Mouse (Mus musculus): ENCODE results near the gene Med13l. TPM values are rescaled to one million over a fixed set of nuclear protein-coding genes. Genes with fewer than 3 reads are reported as not detected.

Gene Med13l
- polyA plus RNA-seq, 1 experiment from 2014 or later, result 16.2 TPM

DNA sequence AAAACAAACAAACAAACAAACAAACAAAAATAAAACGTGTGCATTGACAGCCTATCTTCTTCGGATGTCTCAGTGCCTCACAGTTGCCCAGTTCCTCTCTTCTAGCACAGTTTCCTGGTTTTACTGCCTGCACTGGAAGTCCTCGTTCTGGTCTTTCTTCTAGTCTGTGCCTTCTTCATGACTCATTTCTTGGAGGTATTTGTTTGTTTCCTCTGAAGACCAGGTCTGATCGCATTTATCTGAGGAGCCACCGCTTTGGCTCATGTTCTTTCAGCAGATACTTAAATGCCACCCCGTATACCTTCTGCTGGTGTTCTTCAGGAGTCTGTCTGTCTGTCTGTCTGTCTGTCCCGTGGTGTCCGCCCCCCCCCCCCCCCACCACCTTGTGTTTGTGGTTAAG is 72.6 kb downstream of the Med13l start:
- WGBS, result 69% methylated on average over 8 of the region's 8 CpGs
- Histone ChIP-seq H3K27me3 (ENCODE audit: control insufficient read depth, insufficient read depth, low read length) (no peaks in the 10 kb centered on the region), H3K4me2 (replicated peaks; ENCODE audit: low read depth, low read length) (no peak overlapping the region), H3K36me3 (ENCODE audit: control insufficient read depth, insufficient read depth, low read length) (no peaks in the 10 kb centered on the region), H3K9me3 (ENCODE audit: control insufficient read depth, low read depth, low read length) (no peaks in the 10 kb centered on the region), H3K4me3 (ENCODE audit: low read depth, low read length) (no peak overlapping the region), H3K9ac (replicated peaks; ENCODE audit: low read depth, low read length) (no peak overlapping the region), H3K4me1 (ENCODE audit: control insufficient read depth, insufficient read depth, low read length) (peaks cover 28% of the 10 kb centered on the region), H3K27ac (ENCODE audit: low read length) (no peak overlapping the region)
- ATAC-seq (ENCODE audit: insufficient number of reproducible peaks, insufficient read depth, low FRiP score, low read depth), result no peak

DNA sequence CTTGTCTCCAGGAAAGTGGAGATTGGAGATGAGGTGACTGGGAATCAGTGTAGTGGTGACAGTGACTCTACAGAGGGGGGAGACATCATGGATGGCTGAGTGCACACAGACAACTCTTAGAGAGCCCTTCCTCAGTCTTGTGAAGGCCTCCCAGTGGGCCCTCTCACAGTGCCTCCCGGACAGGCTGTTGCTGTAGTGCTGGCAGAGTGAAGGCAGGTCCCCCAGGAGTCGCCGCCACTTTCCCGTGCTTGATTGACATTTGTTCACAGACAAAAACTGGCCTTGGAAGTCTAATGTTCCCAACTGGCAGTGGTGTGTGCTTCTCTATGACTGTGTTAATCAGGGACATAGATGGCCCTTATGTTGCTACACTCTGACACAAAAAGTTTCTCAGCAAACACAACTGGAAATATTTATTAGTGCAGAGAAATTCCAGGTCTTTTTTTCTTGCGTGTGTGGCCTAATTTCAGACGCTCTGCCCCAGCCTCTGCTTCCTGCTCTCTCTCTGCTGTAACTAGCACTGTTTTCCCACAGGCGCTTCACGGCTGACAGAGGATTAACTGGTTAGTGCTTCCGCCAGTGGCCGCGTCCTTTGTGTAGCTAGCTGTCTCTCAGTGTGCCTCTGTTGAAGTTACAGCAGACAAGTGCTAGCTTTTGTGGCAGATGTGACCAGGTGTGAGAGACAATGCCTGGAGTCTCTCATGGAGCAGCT is 75.2 kb downstream of the Med13l start:
- no peaks in the 10 kb centered on the region for H3K27me3 ChIP-seq (ENCODE audit: control insufficient read depth, insufficient read depth, low read length)
- H3K36me3 ChIP-seq (ENCODE audit: control insufficient read depth, insufficient read depth, low read length), result no peaks in the 10 kb centered on the region
- H3K9ac ChIP-seq (replicated peaks; ENCODE audit: low read depth, low read length), result no peak overlapping the region
- 28% methylated on average over 11 of the region's 11 CpGs for WGBS
- no peak overlapping the region for H3K4me2 ChIP-seq (replicated peaks; ENCODE audit: low read depth, low read length)
- ATAC-seq (ENCODE audit: insufficient number of reproducible peaks, insufficient read depth, low FRiP score, low read depth), result no peak
- no peak overlapping the region for H3K27ac ChIP-seq (ENCODE audit: low read length)
- no peak overlapping the region for H3K4me3 ChIP-seq (ENCODE audit: low read depth, low read length)
- no peaks in the 10 kb centered on the region for H3K9me3 ChIP-seq (ENCODE audit: control insufficient read depth, low read depth, low read length)
- H3K4me1 ChIP-seq (ENCODE audit: control insufficient read depth, insufficient read depth, low read length), result peaks cover 33% of the 10 kb centered on the region

DNA sequence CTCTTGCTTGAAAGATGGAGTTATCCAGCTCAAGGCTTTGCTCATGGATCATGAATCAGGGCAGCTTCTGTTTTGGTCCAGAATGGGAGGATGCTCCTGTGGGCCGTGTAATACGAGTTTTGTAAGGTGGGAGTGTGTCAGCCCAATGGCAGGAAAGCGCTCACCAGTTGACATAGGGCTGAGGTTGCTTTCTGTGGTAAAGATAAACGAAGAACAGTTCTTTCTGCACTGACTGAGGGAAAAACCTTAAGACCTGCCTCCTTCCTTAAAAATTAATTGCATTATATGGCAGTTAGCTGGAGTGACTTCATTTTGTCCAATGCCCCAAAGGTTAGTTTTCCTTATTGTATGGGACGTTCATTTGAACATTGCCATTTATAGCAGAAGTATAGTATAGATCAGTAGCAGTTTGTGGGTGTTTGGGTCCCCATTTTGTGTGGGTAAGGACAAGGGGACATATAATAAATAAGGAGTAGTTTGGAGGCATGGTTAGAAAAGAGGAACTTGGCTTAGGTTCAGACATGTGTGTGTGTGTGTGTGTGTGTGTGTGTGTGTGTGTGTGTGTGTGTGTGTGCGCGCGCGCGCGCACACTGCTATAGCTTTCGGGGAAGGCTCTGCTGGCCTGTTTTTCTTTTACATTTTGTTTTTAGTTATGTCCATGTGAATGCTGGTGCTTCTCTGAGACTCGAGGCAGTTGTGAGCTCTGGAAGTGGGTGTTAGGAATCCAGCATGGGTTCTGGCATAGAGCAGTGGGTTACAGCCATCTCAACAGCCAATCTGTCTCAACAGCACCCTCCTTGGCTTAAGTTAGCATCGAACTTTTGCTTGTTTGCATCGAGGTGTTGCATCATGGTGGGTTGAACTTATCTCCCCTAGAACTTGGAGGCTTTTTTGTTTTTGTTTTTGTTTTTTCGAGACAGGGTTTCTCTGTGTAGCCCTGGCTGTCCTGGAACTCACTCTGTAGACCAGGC is 76.2 kb downstream of the Med13l start:
- Histone ChIP-seq H3K36me3 (ENCODE audit: control insufficient read depth, insufficient read depth, low read length) (no peaks in the 10 kb centered on the region), H3K4me2 (replicated peaks; ENCODE audit: low read depth, low read length) (no peak overlapping the region), H3K9me3 (ENCODE audit: control insufficient read depth, low read depth, low read length) (no peaks in the 10 kb centered on the region), H3K27ac (ENCODE audit: low read length) (no peak overlapping the region), H3K4me1 (ENCODE audit: control insufficient read depth, insufficient read depth, low read length) (peaks cover 37% of the 10 kb centered on the region), H3K4me3 (ENCODE audit: low read depth, low read length) (no peak overlapping the region), H3K27me3 (ENCODE audit: control insufficient read depth, insufficient read depth, low read length) (no peaks in the 10 kb centered on the region), H3K9ac (replicated peaks; ENCODE audit: low read depth, low read length) (no peak overlapping the region)
- 87% methylated on average over 16 of the region's 16 CpGs for WGBS
- ATAC-seq (ENCODE audit: insufficient number of reproducible peaks, insufficient read depth, low FRiP score, low read depth), result no peak

DNA sequence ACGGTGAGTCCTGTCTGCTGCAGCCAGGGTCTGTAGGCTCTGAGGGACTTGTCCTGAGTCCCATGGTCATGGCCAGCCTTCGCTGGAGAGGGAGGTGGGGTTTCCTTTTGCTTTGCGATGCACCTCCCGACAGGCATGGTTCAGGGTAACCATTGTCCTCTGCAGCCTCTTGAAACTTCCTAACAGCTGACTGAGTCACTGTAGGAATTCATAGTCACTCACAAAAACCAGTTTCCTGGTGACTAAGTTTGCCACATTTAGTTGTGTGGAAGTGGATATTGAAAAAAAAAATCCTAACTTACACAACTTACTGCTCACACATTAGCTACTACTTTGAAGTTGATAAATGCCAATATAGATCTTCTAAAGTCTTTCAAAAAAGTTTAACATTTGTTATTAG is 77.5 kb downstream of the Med13l start:
- Histone ChIP-seq H3K4me3 (ENCODE audit: low read depth, low read length) (no peak overlapping the region), H3K4me2 (replicated peaks; ENCODE audit: low read depth, low read length) (no peak overlapping the region), H3K9ac (replicated peaks; ENCODE audit: low read depth, low read length) (no peak overlapping the region), H3K27ac (ENCODE audit: low read length) (no peak overlapping the region), H3K36me3 (ENCODE audit: control insufficient read depth, insufficient read depth, low read length) (no peaks in the 10 kb centered on the region), H3K4me1 (ENCODE audit: control insufficient read depth, insufficient read depth, low read length) (peaks cover 37% of the 10 kb centered on the region), H3K9me3 (ENCODE audit: control insufficient read depth, low read depth, low read length) (no peaks in the 10 kb centered on the region), H3K27me3 (ENCODE audit: control insufficient read depth, insufficient read depth, low read length) (no peaks in the 10 kb centered on the region)
- 71% methylated on average over 4 of the region's 4 CpGs for WGBS
- no peak for ATAC-seq (ENCODE audit: insufficient number of reproducible peaks, insufficient read depth, low FRiP score, low read depth)

DNA sequence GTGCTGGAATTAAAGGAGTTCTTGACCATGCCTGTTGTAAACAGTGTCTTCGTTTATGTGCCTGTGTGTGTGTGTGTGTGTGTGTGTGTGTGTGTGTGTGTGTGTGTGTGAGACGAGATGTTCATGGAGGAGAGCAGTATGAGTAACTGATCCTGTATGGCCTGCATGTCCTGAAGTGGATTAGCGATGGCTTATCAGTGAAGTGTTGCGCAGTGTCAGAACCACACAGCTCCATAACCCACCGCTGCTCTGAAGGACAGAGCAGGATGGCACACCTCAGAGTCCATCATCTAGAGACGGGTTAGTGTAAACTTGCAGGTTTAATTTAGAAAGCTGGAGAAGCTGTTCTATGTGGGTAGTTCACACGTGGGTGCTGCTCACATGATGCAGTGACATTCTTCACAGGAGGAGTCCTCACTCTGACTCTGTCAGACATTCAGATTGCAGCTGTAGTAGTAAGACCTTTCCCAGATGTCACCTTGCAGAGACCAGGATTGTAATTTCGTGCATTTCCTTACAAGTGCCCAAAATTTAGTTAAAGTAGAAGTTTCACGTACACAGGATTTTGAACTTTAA is 78.1 kb downstream of the Med13l start:
- ATAC-seq (ENCODE audit: insufficient number of reproducible peaks, insufficient read depth, low FRiP score, low read depth), result no peak
- Histone ChIP-seq H3K9ac (replicated peaks; ENCODE audit: low read depth, low read length) (no peak overlapping the region), H3K9me3 (ENCODE audit: control insufficient read depth, low read depth, low read length) (no peaks in the 10 kb centered on the region), H3K4me2 (replicated peaks; ENCODE audit: low read depth, low read length) (no peak overlapping the region), H3K36me3 (ENCODE audit: control insufficient read depth, insufficient read depth, low read length) (no peaks in the 10 kb centered on the region), H3K4me3 (ENCODE audit: low read depth, low read length) (no peak overlapping the region), H3K27me3 (ENCODE audit: control insufficient read depth, insufficient read depth, low read length) (no peaks in the 10 kb centered on the region), H3K4me1 (ENCODE audit: control insufficient read depth, insufficient read depth, low read length) (peaks cover 33% of the 10 kb centered on the region), H3K27ac (ENCODE audit: low read length) (no peak overlapping the region)
- 58% methylated on average over 9 of the region's 9 CpGs for WGBS

DNA sequence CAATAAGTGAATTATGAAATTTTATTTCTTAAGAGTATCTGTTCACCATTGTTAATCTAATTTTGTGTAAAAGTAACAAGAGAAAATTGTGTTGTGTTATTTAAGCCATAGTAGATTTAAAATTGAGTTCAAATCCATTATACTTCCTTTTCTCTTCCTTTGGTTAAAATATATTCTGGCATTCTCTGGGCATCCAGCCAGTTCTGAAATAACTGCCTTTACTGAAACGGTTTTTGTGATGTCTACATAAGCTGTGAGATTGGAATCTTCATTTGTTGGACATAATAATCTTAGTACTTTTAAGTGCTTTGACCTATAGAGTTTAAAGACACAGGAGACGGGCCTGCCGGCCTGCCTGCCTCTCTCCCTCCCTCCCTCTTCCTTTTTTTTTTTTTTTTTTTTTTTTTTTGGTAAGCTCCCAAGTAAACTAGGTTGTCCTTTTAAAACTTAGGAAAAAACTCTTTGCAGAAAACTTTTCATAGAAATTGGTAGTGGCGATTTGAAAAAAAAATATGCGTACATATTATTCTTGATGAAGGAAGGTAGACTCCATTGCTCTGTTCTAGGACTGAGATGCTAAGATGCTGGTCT is 78.7 kb downstream of the Med13l start:
- no peak overlapping the region for H3K4me2 ChIP-seq (replicated peaks; ENCODE audit: low read depth, low read length)
- ATAC-seq (ENCODE audit: insufficient number of reproducible peaks, insufficient read depth, low FRiP score, low read depth), result no peak
- WGBS, result 37% methylated on average over 5 of the region's 5 CpGs
- H3K27me3 ChIP-seq (ENCODE audit: control insufficient read depth, insufficient read depth, low read length), result no peaks in the 10 kb centered on the region
- H3K4me1 ChIP-seq (ENCODE audit: control insufficient read depth, insufficient read depth, low read length), result peaks cover 37% of the 10 kb centered on the region
- no peak overlapping the region for H3K9ac ChIP-seq (replicated peaks; ENCODE audit: low read depth, low read length)
- no peak overlapping the region for H3K27ac ChIP-seq (ENCODE audit: low read length)
- no peaks in the 10 kb centered on the region for H3K9me3 ChIP-seq (ENCODE audit: control insufficient read depth, low read depth, low read length)
- no peak overlapping the region for H3K4me3 ChIP-seq (ENCODE audit: low read depth, low read length)
- H3K36me3 ChIP-seq (ENCODE audit: control insufficient read depth, insufficient read depth, low read length), result no peaks in the 10 kb centered on the region

DNA sequence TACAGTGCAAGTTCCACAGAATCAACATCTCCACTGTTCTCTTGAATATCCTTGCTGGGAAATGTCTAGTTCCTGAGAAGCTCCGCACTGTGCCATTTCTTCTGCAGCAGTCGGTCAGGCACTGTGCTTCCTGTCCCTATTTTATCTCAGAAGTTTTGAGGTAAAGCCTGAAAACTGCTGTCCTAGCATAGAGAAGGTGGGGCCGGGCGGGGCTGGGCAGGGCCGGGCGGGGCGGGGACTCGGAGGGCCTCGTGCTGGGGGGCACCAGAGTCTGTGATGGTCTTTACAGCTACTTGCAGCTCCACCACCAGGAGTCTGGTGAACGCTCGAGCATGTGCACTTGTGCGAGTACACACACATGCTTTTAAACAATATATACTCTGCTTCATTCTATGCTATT is 83.6 kb downstream of the Med13l start:
- no peaks in the 10 kb centered on the region for H3K36me3 ChIP-seq (ENCODE audit: control insufficient read depth, insufficient read depth, low read length)

DNA sequence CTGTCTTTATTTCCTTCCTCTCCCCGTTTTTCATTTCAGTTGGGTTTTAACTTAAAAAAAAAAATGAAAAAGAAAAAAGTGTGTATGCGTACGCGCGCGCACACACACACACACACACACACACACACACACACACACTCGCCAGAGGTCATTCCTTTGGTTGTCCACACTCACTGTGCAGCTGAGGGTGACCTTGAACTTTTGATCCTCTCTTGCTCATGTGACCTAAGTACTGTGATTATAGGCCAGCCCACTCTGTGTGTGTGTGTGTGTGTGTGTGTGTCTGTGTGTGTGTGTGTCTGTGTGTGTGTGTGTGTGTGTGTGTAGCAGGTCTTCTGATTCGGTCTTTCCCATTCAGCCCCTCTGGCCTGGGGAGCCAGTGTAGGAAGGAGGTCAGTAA is 84.0 kb downstream of the Med13l start:
- Histone ChIP-seq H3K4me1 (ENCODE audit: control insufficient read depth, insufficient read depth, low read length) (peaks cover 34% of the 10 kb centered on the region), H3K4me2 (replicated peaks; ENCODE audit: low read depth, low read length) (no peak overlapping the region), H3K9ac (replicated peaks; ENCODE audit: low read depth, low read length) (no peak overlapping the region), H3K9me3 (ENCODE audit: control insufficient read depth, low read depth, low read length) (no peaks in the 10 kb centered on the region), H3K36me3 (ENCODE audit: control insufficient read depth, insufficient read depth, low read length) (no peaks in the 10 kb centered on the region), H3K4me3 (ENCODE audit: low read depth, low read length) (no peak overlapping the region), H3K27ac (ENCODE audit: low read length) (no peak overlapping the region), H3K27me3 (ENCODE audit: control insufficient read depth, insufficient read depth, low read length) (no peaks in the 10 kb centered on the region)
- ATAC-seq (ENCODE audit: insufficient number of reproducible peaks, insufficient read depth, low FRiP score, low read depth), result no peak
- 88% methylated on average over 8 of the region's 8 CpGs for WGBS

More for the DNA sequence above, 83.6 kb downstream of the Med13l start:
- H3K27ac ChIP-seq (ENCODE audit: low read length), result no peak overlapping the region
- H3K4me3 ChIP-seq (ENCODE audit: low read depth, low read length), result no peak overlapping the region
- H3K4me2 ChIP-seq (replicated peaks; ENCODE audit: low read depth, low read length), result no peak overlapping the region
- H3K27me3 ChIP-seq (ENCODE audit: control insufficient read depth, insufficient read depth, low read length), result no peaks in the 10 kb centered on the region
- no peak for ATAC-seq (ENCODE audit: insufficient number of reproducible peaks, insufficient read depth, low FRiP score, low read depth)
- no peaks in the 10 kb centered on the region for H3K9me3 ChIP-seq (ENCODE audit: control insufficient read depth, low read depth, low read length)
- H3K4me1 ChIP-seq (ENCODE audit: control insufficient read depth, insufficient read depth, low read length), result peaks cover 34% of the 10 kb centered on the region
- H3K9ac ChIP-seq (replicated peaks; ENCODE audit: low read depth, low read length), result no peak overlapping the region
- 80% methylated on average over 12 of the region's 12 CpGs for WGBS

Measured in stomach, embryonic 14.5 days (tissue).